ENCODE assay signal across 8 mouse cellular contexts in the genomic region with DNA sequence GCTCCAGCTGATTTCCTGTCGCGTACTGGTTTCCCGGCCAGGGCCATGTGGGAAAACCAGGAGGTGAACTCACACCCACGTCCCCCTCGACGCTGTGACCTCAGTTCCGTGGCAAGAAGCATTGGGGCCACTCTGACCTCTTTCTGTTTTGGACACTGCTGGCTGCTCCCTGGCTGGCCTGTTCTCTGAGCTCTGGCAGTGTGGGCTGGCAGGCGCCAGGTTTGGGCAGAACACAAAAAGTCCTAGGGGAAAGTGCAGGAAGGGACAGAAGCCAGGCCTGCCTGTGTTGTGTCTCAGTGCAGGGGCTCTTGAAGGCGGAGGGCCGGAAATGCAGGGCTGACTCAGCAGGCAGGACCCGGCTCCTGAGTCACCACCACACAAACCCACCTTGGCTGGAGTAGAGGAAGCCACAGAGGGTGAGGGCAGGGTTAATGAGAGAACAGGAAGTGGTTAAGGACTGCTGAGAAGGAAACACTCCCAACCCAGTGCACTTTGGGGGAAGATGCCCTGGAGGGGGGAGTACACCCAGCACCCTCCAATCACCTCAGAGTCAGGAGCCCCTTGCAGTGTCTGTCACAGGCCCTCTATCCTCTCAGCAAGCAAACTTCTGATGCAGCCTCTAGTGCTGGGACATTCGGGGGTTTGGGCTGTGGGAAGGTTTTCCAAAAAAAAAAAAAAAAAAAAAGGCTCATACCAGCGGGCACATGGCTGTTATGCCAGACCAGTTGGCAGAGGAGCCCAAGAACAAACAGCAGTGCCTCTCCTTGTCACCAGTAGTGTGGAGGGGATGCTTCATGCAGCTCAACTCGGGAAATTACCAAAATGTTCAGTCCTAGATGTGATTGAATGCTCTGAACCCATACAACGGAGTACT. TPM values are rescaled to one million over a fixed set of nuclear protein-coding genes. Genes with fewer than 3 reads are reported as not detected.
DNase-seq lines count a peak whose midpoint lies in the region; ATAC-seq and TF ChIP-seq lines count a peak whose summit lies in the region.
"Had no signal": no experiment of that assay in that cellular context is flagged by ENCODE, and none has a peak within 500 bp of the region (broad histone marks: within the 10 kb centered on the region; RNA-seq: fewer than 3 reads in every experiment).

No protein-coding gene starts in this region.

- TF ChIP-seq POLR2A in cerebellum, adult 2 months (IDR thresholded peaks at IDR 0.05; ENCODE audit: borderline replicate concordance, insufficient read depth, low read length) = no peak

- no peak overlapping the region for H3K4me2 ChIP-seq in midbrain, embryonic 16.5 days (ENCODE audit: low read length)
- H3K4me2 ChIP-seq: neural tube, embryonic 13.5 days had no signal

- TF ChIP-seq CTCF in cerebellum, adult 2 months (IDR thresholded peaks at IDR 0.05; ENCODE audit: borderline replicate concordance, insufficient read depth, low read depth, low read length) = no peak

- H3K27ac ChIP-seq in cerebellum, adult 2 months (ENCODE audit: insufficient read depth, low read length) = no peak overlapping the region
- no peak overlapping the region for H3K27ac ChIP-seq in midbrain, embryonic 16.5 days (ENCODE audit: low read length)
- H3K27ac ChIP-seq: neural tube, embryonic 13.5 days had no signal

- no peaks in the 10 kb centered on the region for H3K4me1 ChIP-seq in cerebellum, adult 2 months (ENCODE audit: control insufficient read depth, insufficient read depth, low read length)
- no peaks in the 10 kb centered on the region for H3K4me1 ChIP-seq in midbrain, embryonic 16.5 days (ENCODE audit: control insufficient read depth, insufficient read depth, low read length)

- 55% methylated on average over 15 of the region's 15 CpGs for WGBS in cerebellum, adult 2 months
- WGBS in midbrain, embryonic 16.5 days = 80% methylated on average over 15 of the region's 15 CpGs

- H3K27me3 ChIP-seq in cerebellum, adult 2 months (ENCODE audit: control insufficient read depth, insufficient read depth, low read length) = no peaks in the 10 kb centered on the region
- H3K27me3 ChIP-seq in midbrain, embryonic 16.5 days (ENCODE audit: control insufficient read depth, insufficient read depth, low read depth, low read length) = no peaks in the 10 kb centered on the region

- H3K9me3 ChIP-seq in midbrain, embryonic 16.5 days (replicated peaks; ENCODE audit: control insufficient read depth, low read length, poor library complexity, severe bottlenecking) = no peaks in the 10 kb centered on the region
- H3K9me3 ChIP-seq: neural tube, embryonic 13.5 days had no signal

- no peak overlapping the region for H3K9ac ChIP-seq in midbrain, embryonic 16.5 days (ENCODE audit: low read depth, low read length)
- H3K9ac ChIP-seq: neural tube, embryonic 13.5 days had no signal

- DNase-seq in CD4-positive, CD25-positive, alpha-beta regulatory T cell, adult 2 months (ENCODE audit: low read depth, low spot score) = peak; percentile 35
- peak; percentile 76 for DNase-seq in Muller cell, postnatal 12 days (ENCODE audit: inconsistent ontology term)
- DNase-seq in heart, adult 9 months (ENCODE audit: low spot score in 2 of 2) = peak; percentile 60 to 72
- peak; percentile 73 for DNase-seq in kidney, postnatal 14 days
- DNase-seq in skeletal muscle tissue, adult 2 months (ENCODE audit: low read depth, low spot score) = peak; percentile 27
- DNase-seq in cerebellum, adult 2 months = no peak

- ATAC-seq in midbrain, embryonic 16.5 days = no peak

- no peaks in the 10 kb centered on the region for H3K36me3 ChIP-seq in midbrain, embryonic 16.5 days (ENCODE audit: control insufficient read depth, insufficient read depth, low read length)
- H3K36me3 ChIP-seq: neural tube, embryonic 13.5 days had no signal

- no peak overlapping the region for H3K4me3 ChIP-seq in cerebellum, adult 2 months (replicated peaks; ENCODE audit: insufficient read depth, low read depth, low read length)
- no peak overlapping the region for H3K4me3 ChIP-seq in midbrain, embryonic 16.5 days (ENCODE audit: low read depth, low read length)
- H3K4me3 ChIP-seq: neural tube, embryonic 13.5 days had no signal

RNA-seq across cellular contexts. Expression of a gene that starts 60.0 kb away (rescaled TPM):
- polyA plus RNA-seq in cerebellum, adult 2 months (2012; rRNA removed) = 0.11 TPM in 1 of 2 replicates, not detected in the other
- 0.06 TPM in 1 of 2 replicates, not detected in the other for polyA plus RNA-seq in midbrain, embryonic 16.5 days (2015; fragmentation: Nextera tagmentation; extraction: Ambion mirVana)

Comparison
In these comparisons a context has a peak if more than half of its experiments do, and no peak if none do; other contexts are left out.
1. DNase-seq: peak in CD4-positive, CD25-positive, alpha-beta regulatory T cell, adult 2 months (single experiment), Muller cell, postnatal 12 days (single experiment), heart, adult 9 months (2 of 2), kidney, postnatal 14 days (single experiment) and skeletal muscle tissue, adult 2 months (single experiment); none in cerebellum, adult 2 months (0 of 2).